Mouse (Mus musculus) midbrain, embryonic 13.5 days (tissue): ENCODE data around the gene Shkbp1. TPM values are rescaled to one million over a fixed set of nuclear protein-coding genes. Genes with fewer than 3 reads are reported as not detected.

ENCODE experiments used
- ATAC-seq: fragments of 200-750 bp; cut with Nextera tagmentation; 2 replicates; pipeline ENCODE4 v1.8.0; 2017; ENCODE audit warnings: mild to moderate bottlenecking, moderate TSS enrichment, moderate library complexity
- H3K27ac ChIP-seq: fragments of 300-500 bp; sonication (generic); 2 replicates; pipeline ENCODE4 v1.5.1; 2015; ENCODE audit warnings: inconsistent platforms, mild to moderate bottlenecking, moderate library complexity
- H3K27me3 ChIP-seq: fragments of 300-500 bp; sonication (generic); 2 replicates; pipeline ENCODE4 v1.6.1; 2015; ENCODE audit warnings: mild to moderate bottlenecking, inconsistent platforms
- H3K36me3 ChIP-seq: fragments of 300-500 bp; sonication (generic); 2 replicates; pipeline ENCODE4 v1.6.1; 2015; ENCODE audit warnings: mild to moderate bottlenecking, inconsistent platforms
- H3K4me1 ChIP-seq: fragments of 300-500 bp; sonication (generic); replicated peaks from 2 replicates; pipeline ENCODE4 v1.6.1; 2015; ENCODE audit warnings: inconsistent platforms
- H3K4me2 ChIP-seq: fragments of 300-500 bp; sonication (generic); replicated peaks from 2 replicates; pipeline ENCODE4 v1.6.1; 2015; ENCODE audit warnings: moderate library complexity, mild to moderate bottlenecking, inconsistent platforms
- H3K4me3 ChIP-seq: fragments of 300-500 bp; sonication (generic); replicated peaks from 2 replicates; pipeline ENCODE4 v1.5.1; 2015; ENCODE audit warnings: mild to moderate bottlenecking, inconsistent platforms
- H3K9ac ChIP-seq: fragments of 300-500 bp; sonication (generic); replicated peaks from 2 replicates; pipeline ENCODE4 v1.6.1; 2015; ENCODE audit warnings: mild to moderate bottlenecking, inconsistent platforms
- H3K9me3 ChIP-seq: fragments of 300-500 bp; sonication (generic); 2 replicates; pipeline ENCODE4 v1.6.1; 2016; ENCODE audit warnings: mild to moderate bottlenecking, inconsistent platforms
- WGBS: fragments of 180-500 bp; shearing (Covaris S2); methylation state at CpG from one replicate; pipeline ENCODE4 v1.1.7; 2015; 5-methylcytosine and 5-hydroxymethylcytosine counted together
- polyA plus RNA-seq: library from polyadenylated mRNA; unstranded; fragments of >200 nt; fragmentation: Nextera tagmentation; extraction: Ambion mirVana; gene quantifications from 2 replicates; pipeline ENCODE4 v1.2.1, GENCODE M21; 2015

Shkbp1 gene
- 67.2 and 84.3 TPM in 2 replicates for polyA plus RNA-seq

- Histone ChIP-seq H3K9ac (peak within 1 kb of the TSS; percentile 77), H3K27ac (peak within 1 kb of the TSS; percentile 73), H3K9me3 (no peaks in the 10 kb centered on the region), H3K27me3 (peaks cover 34% of the 10 kb centered on the region), H3K4me3 (peak within 1 kb of the TSS; percentile 67), H3K36me3 (peaks cover 27% of the 10 kb centered on the region), H3K4me1 (peaks cover 31% of the 10 kb centered on the region), H3K4me2 (peak within 1 kb of the TSS; percentile 71)
- ATAC-seq, result peak; percentile 94
- WGBS, result under 1% methylated on average over 34 of the region's 34 CpGs
These were observed at the start of gene Shkbp1 for GRCm38 (mm10) chr7:27355745-27356240. Gene Shkbp1, minus strand, starts transcription at chr7:27356019.

GRCm38 (mm10) chr7:27404203-27404942 is 48.6 kb upstream of the Shkbp1 start:
- H3K27me3 ChIP-seq, result peaks cover 95% of the 10 kb centered on the region
- peak overlapping the region; percentile 16; the same call in 1 of the 2 replicates for H3K4me3 ChIP-seq

GRCm38 (mm10) chr7:27402675-27403074 is 46.9 kb upstream of the Shkbp1 start:
- H3K27me3 ChIP-seq, result peaks cover 93% of the 10 kb centered on the region
- H3K4me1 ChIP-seq, result 0 out of 2 replicates have a peak, but pooled peaks cover 3% of the 10 kb centered on the region
- no peak overlapping the region for H3K4me2 ChIP-seq
- 0 out of 2 replicates have a peak overlapping the region, but pooled peaks have one; percentile 3 for H3K9ac ChIP-seq
- H3K27ac ChIP-seq, result no peak overlapping the region
- H3K36me3 ChIP-seq, result no peaks in the 10 kb centered on the region
- 9% methylated on average over 16 of the region's 16 CpGs for WGBS
- no peak overlapping the region for H3K4me3 ChIP-seq
- no peak for ATAC-seq
- H3K9me3 ChIP-seq, result peaks cover 9% of the 10 kb centered on the region

More at GRCm38 (mm10) chr7:27404203-27404942, 48.6 kb upstream of the Shkbp1 start:
- Histone ChIP-seq H3K9me3 (peaks cover 9% of the 10 kb centered on the region), H3K4me2 (peak overlapping the region; percentile 22; the same call in 1 of the 2 replicates), H3K9ac (no peak overlapping the region), H3K36me3 (no peaks in the 10 kb centered on the region), H3K27ac (no peak overlapping the region), H3K4me1 (peaks cover 12% of the 10 kb centered on the region)
- 0 out of 2 replicates have a peak, but pooled peaks have one; percentile 22 for ATAC-seq
- WGBS, result 7% methylated on average over 75 of the region's 81 CpGs

- no peak overlapping the region for H3K9ac ChIP-seq
- no peak for ATAC-seq
- no peak overlapping the region for H3K27ac ChIP-seq
- 80% methylated on average over 7 of the region's 7 CpGs for WGBS
- peaks cover 93% of the 10 kb centered on the region for H3K27me3 ChIP-seq
- no peak overlapping the region for H3K4me2 ChIP-seq
- peaks cover 16% of the 10 kb centered on the region for H3K4me1 ChIP-seq
- peaks cover 4% of the 10 kb centered on the region; the same call in 1 of the 2 replicates for H3K9me3 ChIP-seq
- H3K4me3 ChIP-seq, result no peak overlapping the region
- no peaks in the 10 kb centered on the region for H3K36me3 ChIP-seq
These were observed 44.7 kb upstream of the Shkbp1 start for GRCm38 (mm10) chr7:27400545-27400944.

- no peak overlapping the region for H3K27ac ChIP-seq
- peak; percentile 19; the same call in 1 of the 2 replicates for ATAC-seq
- H3K27me3 ChIP-seq, result peaks cover 95% of the 10 kb centered on the region
- WGBS, result 21% methylated on average over 26 of the region's 26 CpGs
- peaks cover 14% of the 10 kb centered on the region for H3K4me1 ChIP-seq
- H3K9me3 ChIP-seq, result no peaks in the 10 kb centered on the region
- H3K4me2 ChIP-seq, result peak overlapping the region; percentile 78
- no peaks in the 10 kb centered on the region for H3K36me3 ChIP-seq
- H3K9ac ChIP-seq, result no peak overlapping the region
- H3K4me3 ChIP-seq, result peak overlapping the region; percentile 52; the same call in 1 of the 2 replicates
These were observed 41.5 kb upstream of the Shkbp1 start for GRCm38 (mm10) chr7:27397048-27397949.

GRCm38 (mm10) chr7:27396184-27397047 is 40.6 kb upstream of the Shkbp1 start:
- peak overlapping the region; percentile 52 for H3K4me3 ChIP-seq

GRCm38 (mm10) chr7:27395521-27396183 is 39.8 kb upstream of the Shkbp1 start:
- H3K4me1 ChIP-seq, result peaks cover 14% of the 10 kb centered on the region
- ATAC-seq, result 0 out of 2 replicates have a peak, but pooled peaks have one; percentile 21
- H3K27me3 ChIP-seq, result peaks cover 95% of the 10 kb centered on the region
- H3K36me3 ChIP-seq, result no peaks in the 10 kb centered on the region
- 2% methylated on average over 22 of the region's 22 CpGs for WGBS
- H3K9me3 ChIP-seq, result no peaks in the 10 kb centered on the region
- peak overlapping the region; percentile 64; the same call in 1 of the 2 replicates for H3K9ac ChIP-seq
- peak overlapping the region; percentile 78 for H3K4me2 ChIP-seq
- H3K27ac ChIP-seq, result no peak overlapping the region
- peak overlapping the region; percentile 52 for H3K4me3 ChIP-seq

More at GRCm38 (mm10) chr7:27396184-27397047, 40.6 kb upstream of the Shkbp1 start:
- peak overlapping the region; percentile 64 for H3K9ac ChIP-seq
- H3K4me1 ChIP-seq, result peaks cover 14% of the 10 kb centered on the region
- no peak overlapping the region for H3K27ac ChIP-seq
- peak; percentile 74 for ATAC-seq
- no peaks in the 10 kb centered on the region for H3K9me3 ChIP-seq
- 2% methylated on average over 21 of the region's 68 CpGs for WGBS
- H3K36me3 ChIP-seq, result no peaks in the 10 kb centered on the region
- H3K27me3 ChIP-seq, result peaks cover 95% of the 10 kb centered on the region
- peak overlapping the region; percentile 78 for H3K4me2 ChIP-seq

GRCm38 (mm10) chr7:27391416-27391815 is 35.6 kb upstream of the Shkbp1 start:
- H3K36me3 ChIP-seq, result no peaks in the 10 kb centered on the region
- H3K4me1 ChIP-seq, result peaks cover 8% of the 10 kb centered on the region
- no peak overlapping the region for H3K4me3 ChIP-seq
- ATAC-seq, result no peak
- peaks cover 62% of the 10 kb centered on the region for H3K27me3 ChIP-seq
- no peak overlapping the region for H3K4me2 ChIP-seq
- 49% methylated on average over 16 of the region's 16 CpGs for WGBS
- H3K9ac ChIP-seq, result no peak overlapping the region
- no peaks in the 10 kb centered on the region for H3K9me3 ChIP-seq
- H3K27ac ChIP-seq, result no peak overlapping the region

GRCm38 (mm10) chr7:27389213-27389612 is 33.4 kb upstream of the Shkbp1 start:
- Histone ChIP-seq H3K27me3 (peaks cover 40% of the 10 kb centered on the region), H3K4me1 (0 out of 2 replicates have a peak, but pooled peaks cover under 1% of the 10 kb centered on the region), H3K4me3 (no peak overlapping the region), H3K27ac (no peak overlapping the region), H3K4me2 (no peak overlapping the region), H3K9ac (no peak overlapping the region), H3K36me3 (no peaks in the 10 kb centered on the region), H3K9me3 (no peaks in the 10 kb centered on the region)
- WGBS, result 75% methylated on average over 6 of the region's 6 CpGs
- no peak for ATAC-seq

- H3K9me3 ChIP-seq, result no peaks in the 10 kb centered on the region
- peaks cover 10% of the 10 kb centered on the region; the same call in 1 of the 2 replicates for H3K27me3 ChIP-seq
- no peak overlapping the region for H3K9ac ChIP-seq
- no peaks in the 10 kb centered on the region for H3K36me3 ChIP-seq
- ATAC-seq, result no peak
- H3K4me1 ChIP-seq, result 0 out of 2 replicates have a peak, but pooled peaks cover 3% of the 10 kb centered on the region
- H3K4me3 ChIP-seq, result no peak overlapping the region
- 33% methylated on average over 4 of the region's 4 CpGs for WGBS
- no peak overlapping the region for H3K27ac ChIP-seq
- no peak overlapping the region for H3K4me2 ChIP-seq
These were observed 28.9 kb upstream of the Shkbp1 start for GRCm38 (mm10) chr7:27384731-27385130.
